Mouse (Mus musculus) gastrocnemius, postnatal 25 days (tissue): ENCODE measurements around the gene Mysm1. TPM values are rescaled to one million over a fixed set of nuclear protein-coding genes. Genes with fewer than 3 reads are reported as not detected.

Source experiments
- DNase-seq: peaks from one replicate; pipeline ENCODE4 v3.0.0; 2022
- long read RNA-seq, 2 experiments: library from polyadenylated mRNA; stranded (forward); transcript quantifications; one replicate each; pipeline ENCODE4 v2.0.0; 2021
- total RNA-seq, 2 experiments: library from RNA; stranded (reverse); gene quantifications; 1 replicate in 1 of 2; 2 replicates in 1 of 2; pipeline ENCODE4 v1.2.3; 2021

The Mysm1 gene
- 1 to 10 TPM; 6.6 to 7.4 TPM for total RNA-seq
- long read RNA-seq, experiment 1, full-length matches to known transcripts: 2 of 4 reads
- long read RNA-seq, experiment 1, partial matches to known transcripts: 0 of 4 reads
- long read RNA-seq, experiment 1, other reads (novel, unspliced or antisense): 2 of 4 reads
- long read RNA-seq, experiment 2, partial matches to known transcripts: 0 of 6 reads
- long read RNA-seq, experiment 2, other reads (novel, unspliced or antisense): 5 of 6 reads

- DNase-seq: peak; percentile 94
These were observed at the start of gene Mysm1 for GRCm38 (mm10) chr4:94978590-94979499. Gene Mysm1, minus strand, starts transcription at chr4:94979100.

GRCm38 (mm10) chr4:95025847-95026600 lies 47.1 kb upstream of the Mysm1 start:
- DNase-seq: no peak

DNA sequence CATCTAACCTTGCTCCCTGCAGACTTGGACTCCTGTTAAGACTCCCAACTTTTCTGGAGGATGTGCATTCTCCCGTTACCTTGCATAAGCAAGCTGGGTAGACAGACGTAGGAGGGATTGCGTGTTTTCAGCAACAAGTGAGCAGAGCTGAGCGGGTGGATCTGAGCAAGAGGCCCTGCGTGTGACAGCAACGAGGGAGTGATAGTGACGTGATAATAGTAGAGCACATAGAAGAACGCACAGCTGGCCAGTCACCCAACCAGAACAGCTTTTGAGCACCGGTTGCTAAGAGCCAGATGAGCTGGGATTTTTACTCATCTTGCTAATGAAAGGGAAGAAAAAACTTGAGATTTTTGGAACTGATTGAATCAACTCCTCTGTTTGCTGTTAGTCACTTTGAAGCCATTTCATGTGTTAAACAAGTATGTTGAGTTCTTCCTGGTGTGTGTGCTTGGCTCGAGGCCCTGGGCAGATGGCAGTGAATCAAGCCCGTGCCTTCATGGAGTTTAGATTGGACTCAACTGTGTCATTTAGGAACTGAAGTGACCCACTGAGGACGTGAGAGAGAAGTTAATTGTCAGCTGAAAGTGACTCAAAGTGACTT lies 44.6 kb upstream of the Mysm1 start:
- DNase-seq: no peak

GRCm38 (mm10) chr4:95021649-95022637 lies 43.0 kb upstream of the Mysm1 start:
- DNase-seq: no peak

DNA sequence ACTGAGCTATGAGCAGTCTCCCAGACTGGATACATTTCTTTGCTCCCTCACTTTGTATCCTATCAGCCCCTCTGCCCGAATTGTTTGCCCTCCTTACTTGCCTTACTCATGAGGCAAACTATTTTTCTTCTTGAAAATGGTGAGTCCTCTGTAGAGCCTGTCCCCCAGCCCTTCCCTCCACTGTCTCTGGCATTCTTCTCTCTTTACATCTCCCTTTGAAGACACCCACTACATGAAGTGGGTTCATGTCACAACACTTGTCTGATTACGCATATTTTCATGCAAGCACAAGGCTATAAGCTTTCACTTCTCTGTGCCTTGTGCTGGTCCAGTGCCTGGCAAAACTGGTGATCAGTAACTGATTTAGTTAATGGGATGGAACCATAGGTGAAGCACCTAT lies 41.3 kb upstream of the Mysm1 start:
- DNase-seq: no peak

DNA sequence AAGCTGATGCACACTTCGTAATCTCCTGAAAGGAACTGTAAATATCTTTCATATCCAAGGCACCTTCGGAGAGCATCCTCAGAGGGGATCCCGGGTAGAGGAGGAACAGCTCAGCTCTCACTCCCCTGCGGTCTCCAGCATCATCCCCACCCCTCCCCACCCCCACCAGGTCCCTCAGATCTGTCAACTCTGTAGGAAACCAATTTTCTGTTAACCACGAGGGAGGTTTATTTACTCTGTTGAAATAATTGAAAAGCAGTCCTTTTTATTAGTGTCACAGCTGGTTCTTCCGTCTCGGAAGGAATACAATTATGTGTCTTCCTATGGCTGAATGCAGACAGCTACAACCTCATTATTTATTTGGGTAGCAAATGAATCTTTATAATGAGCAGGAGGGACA lies 39.3 kb upstream of the Mysm1 start:
- DNase-seq: no peak

GRCm38 (mm10) chr4:95012706-95013105 lies 33.8 kb upstream of the Mysm1 start:
- DNase-seq: no peak

- no peak for DNase-seq
These were observed 33.4 kb upstream of the Mysm1 start for GRCm38 (mm10) chr4:95012256-95012655.

DNA sequence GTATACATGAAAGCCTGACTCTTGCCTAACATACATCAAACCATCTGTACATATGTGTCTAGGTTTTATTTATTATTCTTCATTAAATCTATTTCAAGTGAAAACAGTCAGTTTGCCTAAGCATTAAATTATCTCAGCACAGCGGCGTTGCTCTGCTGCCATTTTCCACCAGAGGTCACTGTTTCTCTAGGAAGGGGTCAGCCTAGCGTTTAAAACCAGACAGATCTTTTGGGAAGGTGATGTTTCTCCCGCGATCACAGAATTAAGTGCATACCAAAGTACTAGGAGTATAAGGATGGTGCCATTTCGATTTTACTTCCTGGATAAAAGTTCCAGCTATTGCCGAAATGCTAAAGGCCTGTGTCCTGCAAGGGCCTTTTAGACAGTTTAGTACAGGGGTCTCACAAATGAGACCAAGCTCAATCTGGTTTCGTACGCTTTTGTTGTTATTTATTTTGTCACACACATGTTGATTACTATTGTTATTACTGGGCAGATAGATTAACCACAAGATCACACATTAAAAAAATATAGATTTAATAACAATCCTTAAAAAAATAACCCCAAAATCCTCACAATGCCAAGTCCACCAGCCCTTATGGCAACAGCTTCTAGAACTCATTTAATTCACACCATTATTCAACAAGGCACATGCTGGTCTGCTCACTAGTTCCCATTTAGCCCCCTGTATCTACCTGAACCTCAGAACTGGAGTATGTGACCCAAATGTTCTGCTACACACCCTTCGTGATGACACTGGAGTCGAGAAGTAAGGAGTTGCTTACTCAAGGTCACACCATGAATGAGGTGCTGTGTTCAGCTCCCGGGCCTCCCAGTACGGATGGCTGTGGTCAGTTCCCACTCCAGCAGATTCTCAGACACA lies 29.5 kb upstream of the Mysm1 start:
- DNase-seq: peak; percentile 32

DNA sequence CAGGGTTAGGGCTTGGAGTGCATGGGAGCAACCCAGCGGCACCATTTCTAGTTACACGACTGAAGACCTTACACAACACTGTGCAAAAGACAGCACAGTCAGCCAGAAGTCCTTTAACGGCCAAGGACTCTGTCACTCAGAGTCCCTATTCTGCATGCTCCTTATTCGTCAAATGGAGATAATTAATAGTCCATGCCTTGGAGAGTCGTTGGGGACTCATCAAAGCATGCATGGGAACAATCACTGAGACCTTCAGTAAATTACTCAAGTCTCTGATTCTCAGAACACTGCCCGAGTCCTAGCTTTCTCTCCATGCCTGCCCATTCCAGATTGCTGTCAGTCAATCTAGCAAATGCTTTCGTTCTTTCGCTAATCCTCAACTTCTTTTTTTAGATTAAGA lies 28.9 kb upstream of the Mysm1 start:
- no peak for DNase-seq

GRCm38 (mm10) chr4:95005251-95005830 lies 26.4 kb upstream of the Mysm1 start:
- no peak for DNase-seq

DNA sequence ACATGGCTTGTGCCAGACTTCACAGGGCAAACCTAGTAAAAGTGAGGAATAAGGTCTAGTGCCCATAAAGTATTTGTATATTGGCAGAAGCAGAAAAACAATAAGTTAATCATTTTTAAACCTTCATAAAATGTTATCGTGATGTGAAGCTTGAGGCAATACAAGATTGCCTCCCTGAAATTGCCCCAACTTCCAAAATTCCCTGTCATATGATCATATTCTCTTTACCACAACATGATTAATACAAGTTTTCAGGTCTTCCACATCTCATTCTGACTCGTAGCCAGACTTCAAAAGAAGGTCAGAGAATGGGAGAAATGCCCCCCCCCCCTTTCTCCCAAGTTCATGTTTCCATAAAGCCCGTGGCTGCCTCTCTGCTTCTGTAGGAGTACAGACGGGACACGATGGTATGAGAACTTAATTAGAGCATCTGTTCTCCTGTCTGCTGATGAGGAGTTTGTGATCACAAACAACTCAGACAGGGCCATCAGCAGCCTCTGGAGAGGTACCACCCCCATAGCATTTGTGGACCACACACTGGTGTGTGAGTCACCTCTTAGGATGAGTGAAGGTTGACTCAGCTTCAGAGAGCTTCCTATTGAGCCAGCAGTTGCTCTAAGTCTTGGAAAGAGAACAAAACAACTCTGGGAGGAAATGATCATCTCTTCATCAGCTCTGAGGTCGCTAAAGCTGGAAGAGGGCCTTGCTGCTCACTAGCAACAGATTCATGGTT lies 22.3 kb upstream of the Mysm1 start:
- DNase-seq: no peak

- DNase-seq: no peak
These were observed 21.2 kb upstream of the Mysm1 start for GRCm38 (mm10) chr4:95000147-95000546.

DNA sequence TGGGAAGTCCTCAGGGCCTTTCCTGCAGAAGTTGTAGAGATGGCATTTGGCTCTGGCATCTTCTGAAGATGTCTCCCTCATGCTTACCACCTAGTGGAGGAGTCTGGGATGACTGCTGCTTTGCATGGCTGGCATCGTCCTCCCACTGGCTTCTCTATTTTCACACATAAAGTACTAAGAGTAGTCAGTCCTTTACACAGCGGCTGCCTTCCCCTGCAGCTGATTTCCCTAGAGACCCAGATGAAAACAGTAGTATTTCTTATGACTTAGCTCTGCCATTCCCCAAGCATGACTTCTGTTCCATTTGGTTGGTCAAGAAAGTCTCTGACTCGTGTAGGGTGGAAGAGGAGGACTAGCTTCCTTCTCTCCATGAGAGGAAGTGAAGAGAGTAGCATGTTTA lies 20.3 kb upstream of the Mysm1 start:
- DNase-seq: no peak

DNA sequence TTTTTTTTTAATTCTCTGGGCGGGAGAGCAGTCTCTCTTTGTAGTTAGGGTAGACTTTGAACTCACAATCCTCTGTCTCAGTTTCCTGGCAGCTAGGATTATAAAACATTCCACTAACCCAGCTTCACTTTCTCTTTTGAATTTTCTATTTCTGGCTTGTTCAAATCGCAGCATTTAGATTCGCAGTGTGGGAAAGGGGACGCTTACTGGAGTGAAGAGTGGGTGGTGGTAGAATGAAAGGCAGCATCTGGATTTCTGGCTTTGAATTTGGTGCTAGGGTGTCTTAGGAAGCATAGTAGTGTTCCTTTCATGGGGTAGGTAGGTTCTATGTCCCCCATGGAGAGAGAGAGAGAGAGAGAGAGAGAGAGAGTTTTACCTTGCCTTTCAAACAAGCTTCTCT lies 17.0 kb upstream of the Mysm1 start:
- DNase-seq: no peak

DNA sequence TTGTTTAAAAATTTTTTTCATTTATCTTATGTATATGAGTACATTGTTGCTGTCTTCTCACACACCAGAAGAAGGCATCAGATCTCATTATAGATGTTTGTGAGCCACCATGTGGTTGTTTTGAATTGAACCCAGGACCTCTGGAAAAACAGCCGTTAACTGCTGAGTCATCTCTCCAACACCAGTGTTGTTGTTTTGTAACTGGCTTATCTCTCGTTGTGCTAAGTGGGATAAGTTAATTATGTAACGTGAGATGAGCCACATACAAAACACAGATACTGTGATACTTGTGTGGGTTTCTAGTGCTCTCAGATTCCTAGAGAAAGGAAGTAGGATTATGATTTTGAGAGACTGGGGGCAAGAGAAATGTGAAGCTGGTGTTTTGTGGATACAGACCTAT lies 11.3 kb upstream of the Mysm1 start:
- no peak for DNase-seq

- no peak for DNase-seq
These were observed 8.8 kb upstream of the Mysm1 start for GRCm38 (mm10) chr4:94987725-94988124.

GRCm38 (mm10) chr4:94979500-94979915 lies 608 bp upstream of the Mysm1 start:
- DNase-seq: no peak

DNA sequence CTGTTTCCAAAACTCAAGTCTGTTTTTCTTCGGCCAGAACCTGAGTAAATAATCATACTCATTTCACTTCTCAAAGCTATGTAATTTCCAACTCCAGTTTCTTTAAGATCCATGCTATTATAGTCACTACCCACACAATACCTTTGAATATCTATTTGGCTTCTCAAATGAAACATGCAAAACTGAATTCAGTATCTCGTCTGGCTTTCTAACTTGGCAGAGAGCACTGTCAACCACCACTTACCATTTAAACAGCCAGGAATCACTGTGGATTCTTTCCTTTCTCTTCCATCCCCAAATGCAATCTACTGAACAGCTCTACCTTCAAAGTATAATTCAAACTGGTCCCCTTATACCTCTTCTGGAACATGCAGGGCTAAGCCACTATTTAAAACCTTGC lies 5.6 kb downstream of the Mysm1 start:
- DNase-seq: no peak
